Mouse (Mus musculus): ENCODE results near the gene Tulp4. TPM values are rescaled to one million over a fixed set of nuclear protein-coding genes. Genes with fewer than 3 reads are reported as not detected.
A peak's percentile ranks its signal among the peaks of the same experiment; 100 is the strongest.

Gene Tulp4
- 81.8 and 97.4 TPM in 2 replicates for polyA plus RNA-seq (2016; fragmentation: Nextera tagmentation; extraction: Ambion mirVana)

- under 1% methylated on average over 63 of the region's 76 CpGs for WGBS
- no peaks in the 10 kb centered on the region for H3K9me3 ChIP-seq
- H3K27ac ChIP-seq, result peak within 1 kb of the TSS; percentile 98
- H3K4me3 ChIP-seq, result peak within 1 kb of the TSS; percentile 92
- peak; percentile 95 for DNase-seq (ENCODE audit: low spot score)
- peaks cover 25% of the 10 kb centered on the region for H3K4me1 ChIP-seq
- 0 out of 2 replicates have a peak, but pooled peaks cover 2% of the 10 kb centered on the region for H3K36me3 ChIP-seq
- no peaks in the 10 kb centered on the region for H3K27me3 ChIP-seq (ENCODE audit: insufficient read depth, poor library complexity, severe bottlenecking)
These were observed at the start of gene Tulp4 for GRCm38 (mm10) chr17:6106361-6107014. Gene Tulp4 (plus strand): TSS chr17:6106437.

- no peak for DNase-seq (ENCODE audit: low spot score)
- H3K27me3 ChIP-seq (ENCODE audit: insufficient read depth, poor library complexity, severe bottlenecking), result no peaks in the 10 kb centered on the region
- no peak overlapping the region for H3K27ac ChIP-seq
- WGBS, result 68% methylated on average over 8 of the region's 8 CpGs
- H3K4me1 ChIP-seq, result peaks cover 5% of the 10 kb centered on the region; the same call in 1 of the 2 replicates
- H3K36me3 ChIP-seq, result peaks cover 21% of the 10 kb centered on the region
- no peak overlapping the region for H3K4me3 ChIP-seq
- H3K9me3 ChIP-seq, result no peaks in the 10 kb centered on the region
These were observed 43.4 kb upstream of the Tulp4 start for GRCm38 (mm10) chr17:6062793-6063192.

GRCm38 (mm10) chr17:6063532-6063931 is 42.7 kb upstream of the Tulp4 start:
- Histone ChIP-seq H3K27me3 (ENCODE audit: insufficient read depth, poor library complexity, severe bottlenecking) (no peaks in the 10 kb centered on the region), H3K9me3 (no peaks in the 10 kb centered on the region), H3K36me3 (peaks cover 21% of the 10 kb centered on the region), H3K27ac (no peak overlapping the region), H3K4me3 (no peak overlapping the region), H3K4me1 (peaks cover 5% of the 10 kb centered on the region; the same call in 1 of the 2 replicates)
- 84% methylated on average over 5 of the region's 5 CpGs for WGBS
- no peak for DNase-seq (ENCODE audit: low spot score)

- H3K36me3 ChIP-seq, result peaks cover 32% of the 10 kb centered on the region
- H3K27ac ChIP-seq, result no peak overlapping the region
- H3K4me1 ChIP-seq, result peaks cover 5% of the 10 kb centered on the region; the same call in 1 of the 2 replicates
- H3K4me3 ChIP-seq, result no peak overlapping the region
- H3K9me3 ChIP-seq, result no peaks in the 10 kb centered on the region
- DNase-seq (ENCODE audit: low spot score), result no peak
- WGBS, result 79% methylated on average over 2 of the region's 2 CpGs
- H3K27me3 ChIP-seq (ENCODE audit: insufficient read depth, poor library complexity, severe bottlenecking), result no peaks in the 10 kb centered on the region
These were observed 40.2 kb upstream of the Tulp4 start for GRCm38 (mm10) chr17:6066021-6066420.

GRCm38 (mm10) chr17:6067613-6068012 is 38.6 kb upstream of the Tulp4 start:
- H3K36me3 ChIP-seq, result peaks cover 38% of the 10 kb centered on the region

GRCm38 (mm10) chr17:6069866-6070265 is 36.4 kb upstream of the Tulp4 start:
- H3K36me3 ChIP-seq, result peaks cover 48% of the 10 kb centered on the region
- H3K4me1 ChIP-seq, result no peaks in the 10 kb centered on the region
- 94% methylated on average over 6 of the region's 6 CpGs for WGBS

More at GRCm38 (mm10) chr17:6067613-6068012, 38.6 kb upstream of the Tulp4 start:
- Histone ChIP-seq H3K27me3 (ENCODE audit: insufficient read depth, poor library complexity, severe bottlenecking) (no peaks in the 10 kb centered on the region), H3K4me1 (peaks cover 5% of the 10 kb centered on the region; the same call in 1 of the 2 replicates), H3K27ac (no peak overlapping the region), H3K9me3 (no peaks in the 10 kb centered on the region), H3K4me3 (no peak overlapping the region)
- 88% methylated on average over 7 of the region's 7 CpGs for WGBS
- DNase-seq (ENCODE audit: low spot score), result no peak

GRCm38 (mm10) chr17:6073405-6073804 is 32.8 kb upstream of the Tulp4 start:
- peaks cover 30% of the 10 kb centered on the region for H3K36me3 ChIP-seq
- no peaks in the 10 kb centered on the region for H3K4me1 ChIP-seq
- H3K27me3 ChIP-seq (ENCODE audit: insufficient read depth, poor library complexity, severe bottlenecking), result no peaks in the 10 kb centered on the region
- no peak overlapping the region for H3K27ac ChIP-seq
- no peak overlapping the region for H3K4me3 ChIP-seq
- WGBS, result 80% methylated on average over 7 of the region's 7 CpGs
- no peaks in the 10 kb centered on the region for H3K9me3 ChIP-seq
- DNase-seq (ENCODE audit: low spot score), result peak; percentile 73

More at GRCm38 (mm10) chr17:6069866-6070265, 36.4 kb upstream of the Tulp4 start:
- Histone ChIP-seq H3K27me3 (ENCODE audit: insufficient read depth, poor library complexity, severe bottlenecking) (no peaks in the 10 kb centered on the region), H3K9me3 (no peaks in the 10 kb centered on the region), H3K27ac (no peak overlapping the region), H3K4me3 (no peak overlapping the region)
- DNase-seq (ENCODE audit: low spot score), result no peak

GRCm38 (mm10) chr17:6079287-6080122 is 26.7 kb upstream of the Tulp4 start, which contains the start of the genes Serac1 and Gtf2h5:
Gene Serac1 (minus strand): TSS chr17:6079741.
Gene Gtf2h5 (plus strand): TSS chr17:6079786.
- H3K27me3 ChIP-seq (ENCODE audit: insufficient read depth, poor library complexity, severe bottlenecking), result no peaks in the 10 kb centered on the region
- peaks cover 5% of the 10 kb centered on the region; the same call in 1 of the 2 replicates for H3K4me1 ChIP-seq
- under 1% methylated on average over 70 of the region's 70 CpGs for WGBS
- peak; percentile 99 for DNase-seq (ENCODE audit: low spot score)
- peak within 1 kb of the TSS; percentile 91 for H3K27ac ChIP-seq
- H3K9me3 ChIP-seq, result no peaks in the 10 kb centered on the region
- H3K36me3 ChIP-seq, result peaks cover 14% of the 10 kb centered on the region
- peak within 1 kb of the TSS; percentile 82 for H3K4me3 ChIP-seq

GRCm38 (mm10) chr17:6083323-6083890 is 22.8 kb upstream of the Tulp4 start:
- Histone ChIP-seq H3K36me3 (peaks cover 47% of the 10 kb centered on the region), H3K9me3 (no peaks in the 10 kb centered on the region), H3K4me1 (peaks cover 5% of the 10 kb centered on the region; the same call in 1 of the 2 replicates), H3K27me3 (ENCODE audit: insufficient read depth, poor library complexity, severe bottlenecking) (no peaks in the 10 kb centered on the region), H3K4me3 (no peak overlapping the region), H3K27ac (no peak overlapping the region)
- 84% methylated on average over 5 of the region's 5 CpGs for WGBS
- no peak for DNase-seq (ENCODE audit: low spot score)

- H3K9me3 ChIP-seq, result no peaks in the 10 kb centered on the region
- 86% methylated on average over 6 of the region's 6 CpGs for WGBS
- H3K27ac ChIP-seq, result no peak overlapping the region
- peaks cover 19% of the 10 kb centered on the region for H3K36me3 ChIP-seq
- no peaks in the 10 kb centered on the region for H3K27me3 ChIP-seq (ENCODE audit: insufficient read depth, poor library complexity, severe bottlenecking)
- no peak overlapping the region for H3K4me3 ChIP-seq
- H3K4me1 ChIP-seq, result no peaks in the 10 kb centered on the region
- no peak for DNase-seq (ENCODE audit: low spot score)
These were observed 14.6 kb upstream of the Tulp4 start for GRCm38 (mm10) chr17:6091604-6092003.

GRCm38 (mm10) chr17:6095579-6095978 is 10.7 kb upstream of the Tulp4 start:
- DNase-seq (ENCODE audit: low spot score), result no peak
- Histone ChIP-seq H3K27ac (no peak overlapping the region), H3K36me3 (0 out of 2 replicates have a peak, but pooled peaks cover 4% of the 10 kb centered on the region), H3K4me3 (no peak overlapping the region), H3K9me3 (no peaks in the 10 kb centered on the region), H3K27me3 (ENCODE audit: insufficient read depth, poor library complexity, severe bottlenecking) (no peaks in the 10 kb centered on the region), H3K4me1 (no peaks in the 10 kb centered on the region)

GRCm38 (mm10) chr17:6097884-6098283 is 8.4 kb upstream of the Tulp4 start:
- WGBS, result 29% methylated on average over 4 of the region's 4 CpGs
- Histone ChIP-seq H3K9me3 (no peaks in the 10 kb centered on the region), H3K36me3 (no peaks in the 10 kb centered on the region), H3K27ac (no peak overlapping the region), H3K4me1 (no peaks in the 10 kb centered on the region), H3K4me3 (no peak overlapping the region), H3K27me3 (ENCODE audit: insufficient read depth, poor library complexity, severe bottlenecking) (no peaks in the 10 kb centered on the region)
- DNase-seq (ENCODE audit: low spot score), result no peak

Data from heart, embryonic 10.5 days (tissue).